Mouse (Mus musculus) heart, adult 2 months (tissue): ENCODE measurements at regions not wholly inside any gene's neighbourhood (a gene's known extent, or its start where the extent isn't known, plus 50 kb on each side); places are given as distances from the start of the nearest gene placed in this dataset.

Experiments
- DNase-seq, 2 experiments: peaks; one replicate each; pipeline ENCODE4 v3.0.0; 2021
- H3K27ac ChIP-seq: fragments of 200-600 bp; 2 replicates; pipeline ENCODE4 v1.8.1; 2022
- H3K27me3 ChIP-seq: fragments of 200-500 bp; 2 replicates; pipeline ENCODE4 v1.6.1; 2012; ENCODE audit warnings: mild to moderate bottlenecking, low read length, inconsistent platforms, mixed read lengths; ENCODE audit not compliant: control insufficient read depth, insufficient read depth
- H3K36me3 ChIP-seq: fragments of 200-500 bp; 2 replicates; pipeline ENCODE4 v1.6.1; 2012; ENCODE audit warnings: low read length, inconsistent platforms; ENCODE audit not compliant: control insufficient read depth, insufficient read depth
- H3K4me1 ChIP-seq: fragments of 200-500 bp; 2 replicates; pipeline ENCODE4 v1.6.1; 2011; ENCODE audit warnings: low read length; ENCODE audit not compliant: control insufficient read depth, insufficient read depth
- H3K4me3 ChIP-seq: fragments of 200-600 bp; 2 replicates; pipeline ENCODE4 v1.8.1; 2022
- H3K79me2 ChIP-seq: fragments of 200-500 bp; replicated peaks from 2 replicates; pipeline ENCODE4 v1.6.1; 2012; ENCODE audit warnings: mild to moderate bottlenecking, inconsistent platforms, low read length, moderate library complexity, mixed read lengths; ENCODE audit not compliant: control insufficient read depth, insufficient read depth
- H3K9ac ChIP-seq: fragments of 200-500 bp; 2 replicates; pipeline ENCODE4 v1.6.1; 2012; ENCODE audit warnings: low read depth, mild to moderate bottlenecking, control low read depth, inconsistent platforms, low read length, mixed read lengths
- CTCF ChIP-seq: fragments of 200-600 bp; IDR thresholded peaks from 2 replicates; pipeline ENCODE4 v1.8.1; 2022; ENCODE audit warnings: antibody characterized with exemption, mild to moderate bottlenecking, moderate library complexity
- EP300 ChIP-seq: fragments of 200-500 bp; IDR thresholded peaks from 2 replicates; pipeline ENCODE4 v1.6.1; 2011; ENCODE audit warnings: low read depth, low read length, control low read depth; ENCODE audit not compliant: insufficient read depth
- POLR2A ChIP-seq: fragments of 200-500 bp; IDR thresholded peaks from 2 replicates; pipeline ENCODE4 v1.6.1; 2011; ENCODE audit warnings: mild to moderate bottlenecking, low read depth, low read length, control low read depth; ENCODE audit not compliant: insufficient read depth
- WGBS: fragments of 180-500 bp; shearing (Covaris S2); methylation state at CpG from one replicate; pipeline ENCODE4 v1.1.7; 2018; 5-methylcytosine and 5-hydroxymethylcytosine counted together
- intact Hi-C: fragments of 180-260 bp; cut with DNase I; formaldehyde crosslinking; loops from one replicate; pipeline ENCODE4 v1.15.1; 2025

- Histone ChIP-seq H3K9ac (no peak overlapping the region), H3K27ac (no peak overlapping the region), H3K4me1 (no peaks in the 10 kb centered on the region; the same call in 1 of the 2 replicates), H3K36me3 (no peaks in the 10 kb centered on the region), H3K27me3 (no peaks in the 10 kb centered on the region), H3K79me2 (no peaks in the 10 kb centered on the region), H3K4me3 (no peak overlapping the region)
- TF ChIP-seq POLR2A (no peak), CTCF (no peak), EP300 (no peak)
- intact Hi-C loops, result no loop called here
- whole genome bisulfite sequencing, result 90% methylated on average over 14 of the region's 14 CpGs
- DNase-seq, result no peak
Observed at GRCm38 (mm10) chr10:8624229-8624911, 105.7 kb upstream of the Ust start.

GRCm38 (mm10) chr10:8618676-8619075 lies 100.1 kb upstream of the Ust start:
- intact Hi-C loops, result no loop called here
- DNase-seq, result no peak
- Histone ChIP-seq H3K36me3 (no peaks in the 10 kb centered on the region), H3K9ac (no peak overlapping the region), H3K4me3 (no peak overlapping the region), H3K27ac (no peak overlapping the region), H3K27me3 (no peaks in the 10 kb centered on the region), H3K79me2 (no peaks in the 10 kb centered on the region), H3K4me1 (no peaks in the 10 kb centered on the region; the same call in 1 of the 2 replicates)
- TF ChIP-seq EP300 (no peak), CTCF (no peak), POLR2A (no peak)
- 78% methylated on average over 1 of the region's 1 CpGs for WGBS

- DNase-seq, result no peak
- no peaks in the 10 kb centered on the region; the same call in 1 of the 2 replicates for H3K4me1 ChIP-seq
- no peaks in the 10 kb centered on the region for H3K79me2 ChIP-seq
- TF ChIP-seq POLR2A (no peak), CTCF (no peak), EP300 (no peak)
- no peaks in the 10 kb centered on the region for H3K36me3 ChIP-seq
- intact Hi-C loops, result no loop called here
- no peak overlapping the region for H3K9ac ChIP-seq
- H3K4me3 ChIP-seq, result no peak overlapping the region
- no peaks in the 10 kb centered on the region for H3K27me3 ChIP-seq
- 74% methylated on average over 4 of the region's 4 CpGs for WGBS
- H3K27ac ChIP-seq, result no peak overlapping the region
Observed at GRCm38 (mm10) chr10:8615452-8616025, 96.9 kb upstream of the Ust start.

- Histone ChIP-seq H3K9ac (no peak overlapping the region), H3K79me2 (no peaks in the 10 kb centered on the region), H3K27ac (no peak overlapping the region), H3K4me3 (no peak overlapping the region), H3K27me3 (no peaks in the 10 kb centered on the region), H3K4me1 (no peaks in the 10 kb centered on the region; the same call in 1 of the 2 replicates), H3K36me3 (no peaks in the 10 kb centered on the region)
- intact Hi-C loops, result no loop called here
- TF ChIP-seq EP300 (no peak), POLR2A (no peak), CTCF (no peak)
- DNase-seq, result no peak
- WGBS, result 75% methylated on average over 5 of the region's 5 CpGs
Observed at GRCm38 (mm10) chr10:8589871-8590533, 71.4 kb upstream of the Ust start.

GRCm38 (mm10) chr10:8589106-8589505 lies 70.5 kb upstream of the Ust start:
- 96% methylated on average over 1 of the region's 1 CpGs for whole genome bisulfite sequencing

More at GRCm38 (mm10) chr10:8589106-8589505, 70.5 kb upstream of the Ust start:
- H3K4me1 ChIP-seq, result no peaks in the 10 kb centered on the region; the same call in 1 of the 2 replicates
- H3K9ac ChIP-seq, result no peak overlapping the region
- no peak for DNase-seq
- no peak overlapping the region for H3K4me3 ChIP-seq
- H3K27ac ChIP-seq, result no peak overlapping the region
- H3K79me2 ChIP-seq, result no peaks in the 10 kb centered on the region
- no peaks in the 10 kb centered on the region for H3K27me3 ChIP-seq
- TF ChIP-seq EP300, result no peak
- no peak for TF ChIP-seq POLR2A
- TF ChIP-seq CTCF, result no peak
- intact Hi-C loops, result no loop called here
- H3K36me3 ChIP-seq, result no peaks in the 10 kb centered on the region
